Mouse (Mus musculus): Measurements from ENCODE around the gene Gmpr. TPM values are rescaled to one million over a fixed set of nuclear protein-coding genes. Genes with fewer than 3 reads are reported as not detected.

Gmpr gene
- polyA plus RNA-seq, 1 experiment = 5.7 TPM

GRCm38 (mm10) chr13:45583061-45583460 is 75.8 kb downstream of the Gmpr start:
- Histone ChIP-seq H3K27ac (ENCODE audit: insufficient read depth, low read depth, low read length) (no peak overlapping the region), H3K4me3 (ENCODE audit: insufficient read depth, low read length) (no peak overlapping the region), H3K4me1 (ENCODE audit: control insufficient read depth, insufficient read depth, low read length) (no peaks in the 10 kb centered on the region)
- TF ChIP-seq CTCF (IDR thresholded peaks at IDR 0.05; ENCODE audit: low read depth, low read length) (no peak), POLR2A (IDR thresholded peaks at IDR 0.05; ENCODE audit: borderline replicate concordance, low read depth, low read length) (no peak)

- Histone ChIP-seq H3K27ac (ENCODE audit: insufficient read depth, low read depth, low read length) (no peak overlapping the region), H3K4me1 (ENCODE audit: control insufficient read depth, insufficient read depth, low read length) (peaks cover 4% of the 10 kb centered on the region; the same call in 1 of the 2 replicates), H3K4me3 (ENCODE audit: insufficient read depth, low read length) (no peak overlapping the region)
- TF ChIP-seq CTCF (IDR thresholded peaks at IDR 0.05; ENCODE audit: low read depth, low read length) (no peak), POLR2A (IDR thresholded peaks at IDR 0.05; ENCODE audit: borderline replicate concordance, low read depth, low read length) (no peak)
Observed at GRCm38 (mm10) chr13:45590898-45591297, 83.7 kb downstream of the Gmpr start.

- Histone ChIP-seq H3K4me3 (ENCODE audit: insufficient read depth, low read length) (no peak overlapping the region), H3K4me1 (ENCODE audit: control insufficient read depth, insufficient read depth, low read length) (peaks cover 4% of the 10 kb centered on the region; the same call in 1 of the 2 replicates), H3K27ac (ENCODE audit: insufficient read depth, low read depth, low read length) (no peak overlapping the region)
- TF ChIP-seq CTCF (IDR thresholded peaks at IDR 0.05; ENCODE audit: low read depth, low read length) = no peak
- no peak for TF ChIP-seq POLR2A (IDR thresholded peaks at IDR 0.05; ENCODE audit: borderline replicate concordance, low read depth, low read length)
Observed at GRCm38 (mm10) chr13:45593914-45594313, 86.7 kb downstream of the Gmpr start.

- Histone ChIP-seq H3K4me1 (ENCODE audit: control insufficient read depth, insufficient read depth, low read length) (peaks cover 3% of the 10 kb centered on the region), H3K4me3 (ENCODE audit: insufficient read depth, low read length) (no peak overlapping the region), H3K27ac (ENCODE audit: insufficient read depth, low read depth, low read length) (no peak overlapping the region)
- TF ChIP-seq CTCF (IDR thresholded peaks at IDR 0.05; ENCODE audit: low read depth, low read length) (no peak), POLR2A (IDR thresholded peaks at IDR 0.05; ENCODE audit: borderline replicate concordance, low read depth, low read length) (no peak)
Observed at GRCm38 (mm10) chr13:45595416-45595815, 88.2 kb downstream of the Gmpr start.

- H3K4me1 ChIP-seq (ENCODE audit: control insufficient read depth, insufficient read depth, low read length) = peaks cover 11% of the 10 kb centered on the region
- H3K27ac ChIP-seq (ENCODE audit: insufficient read depth, low read depth, low read length) = no peak overlapping the region
- H3K4me3 ChIP-seq (ENCODE audit: insufficient read depth, low read length) = no peak overlapping the region
- no peak for TF ChIP-seq POLR2A (IDR thresholded peaks at IDR 0.05; ENCODE audit: borderline replicate concordance, low read depth, low read length)
- TF ChIP-seq CTCF (IDR thresholded peaks at IDR 0.05; ENCODE audit: low read depth, low read length) = no peak
Observed at GRCm38 (mm10) chr13:45599831-45600230, 92.6 kb downstream of the Gmpr start.

- Histone ChIP-seq H3K4me3 (ENCODE audit: insufficient read depth, low read length) (no peak overlapping the region), H3K4me1 (ENCODE audit: control insufficient read depth, insufficient read depth, low read length) (peaks cover 11% of the 10 kb centered on the region), H3K27ac (ENCODE audit: insufficient read depth, low read depth, low read length) (0 out of 2 replicates have a peak overlapping the region, but pooled peaks have one; percentile 0)
- TF ChIP-seq CTCF (IDR thresholded peaks at IDR 0.05; ENCODE audit: low read depth, low read length) (no peak), POLR2A (IDR thresholded peaks at IDR 0.05; ENCODE audit: borderline replicate concordance, low read depth, low read length) (no peak)
Observed at GRCm38 (mm10) chr13:45600443-45600842, 93.2 kb downstream of the Gmpr start.

Other genes starting within 250 kb of the Gmpr start
- gene Mylip, start 117.7 kb upstream of the Gmpr start, polyA plus RNA-seq (2012; ENCODE audit: insufficient read depth, insufficient read length, missing spikeins) = 37.3 and 41.1 TPM in 2 replicates